Mouse (Mus musculus) spleen, adult 2 months (tissue): Measurements from ENCODE around the gene Vipas39. TPM values are rescaled to one million over a fixed set of nuclear protein-coding genes. Genes with fewer than 3 reads are reported as not detected.
"Not testable (repeated sequence)": the region's sequence is repeated elsewhere in the genome, so short reads cannot be mapped to it uniquely, and the experiment has no call there.

Experiments
- DNase-seq, 2 experiments: peaks; one replicate each; pipeline versions ENCODE4 v3.0.0 to v3.0.0-alpha.2; 2012 to 2021; ENCODE audit warnings: low spot score in 2 of 2, low read depth in 1 of 2
- H3K27ac ChIP-seq: fragments of 200-500 bp; 2 replicates; pipeline ENCODE4 v1.5.1; 2012; ENCODE audit warnings: low read length, inconsistent platforms; ENCODE audit not compliant: insufficient read depth
- H3K27me3 ChIP-seq: fragments of 200-500 bp; 2 replicates; pipeline ENCODE4 v1.6.1; 2012; ENCODE audit warnings: mild to moderate bottlenecking, moderate library complexity, low read length, inconsistent platforms; ENCODE audit not compliant: control insufficient read depth, insufficient read depth
- H3K36me3 ChIP-seq: fragments of 200-500 bp; 2 replicates; pipeline ENCODE4 v1.6.1; 2012; ENCODE audit warnings: mild to moderate bottlenecking, low read length, inconsistent platforms; ENCODE audit not compliant: control insufficient read depth, insufficient read depth
- H3K4me1 ChIP-seq: fragments of 200-500 bp; 2 replicates; pipeline ENCODE4 v1.6.1; 2011; ENCODE audit warnings: inconsistent platforms; ENCODE audit not compliant: control insufficient read depth, insufficient read depth, insufficient read length
- H3K4me3 ChIP-seq: fragments of 200-500 bp; 2 replicates; pipeline ENCODE4 v1.5.1; 2011; ENCODE audit warnings: mild to moderate bottlenecking, inconsistent platforms; ENCODE audit not compliant: insufficient read depth, insufficient read length; ENCODE audit errors: extremely low read depth
- CTCF ChIP-seq: fragments of 200-500 bp; IDR thresholded peaks from 2 replicates; pipeline ENCODE4 v1.5.1; 2011; ENCODE audit warnings: mild to moderate bottlenecking, inconsistent platforms; ENCODE audit not compliant: insufficient read depth, insufficient read length, insufficient replicate concordance; ENCODE audit errors: extremely low read depth
- POLR2A ChIP-seq: fragments of 200-500 bp; IDR thresholded peaks from 2 replicates; pipeline ENCODE4 v1.6.1; 2011; ENCODE audit warnings: low read depth, low read length, inconsistent platforms
- WGBS: fragments of 180-500 bp; shearing (Covaris S2); methylation state at CpG from one replicate; pipeline ENCODE4 v1.1.7; 2018; 5-methylcytosine and 5-hydroxymethylcytosine counted together
- polyA plus RNA-seq: library from polyadenylated mRNA; depleted of rRNA; stranded (reverse); fragments of >200 nt; gene quantifications from 2 replicates; pipeline ENCODE4 v1.2.3, GENCODE M21; 2012

Vipas39 gene
- polyA plus RNA-seq, 1 experiment, result 17.5 TPM

DNA sequence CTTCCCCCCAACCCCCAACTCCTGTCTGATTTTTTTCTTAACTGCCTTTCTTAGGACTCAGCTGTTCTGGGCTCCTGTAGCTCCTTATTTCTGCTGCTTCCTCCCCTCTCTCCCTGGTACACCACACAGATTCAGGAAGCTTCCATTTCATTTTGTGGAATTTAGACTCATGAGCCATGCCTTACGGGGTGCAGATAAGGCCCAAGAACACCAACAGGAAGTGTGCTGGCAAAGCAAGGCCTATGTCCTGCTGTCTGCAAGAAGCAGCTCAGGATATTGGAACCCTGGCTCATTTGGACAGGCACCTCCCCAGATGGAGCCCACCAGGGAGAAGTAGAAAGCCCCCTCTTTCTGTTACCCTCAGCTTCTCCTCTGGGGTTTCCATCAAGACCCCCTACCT is 15.7 kb upstream of the Vipas39 start:
- Histone ChIP-seq H3K27me3 (no peaks in the 10 kb centered on the region), H3K36me3 (no peaks in the 10 kb centered on the region), H3K4me1 (no peaks in the 10 kb centered on the region), H3K4me3 (no peak overlapping the region), H3K27ac (no peak overlapping the region)
- no peak for DNase-seq
- TF ChIP-seq POLR2A (no peak), CTCF (no peak)
- WGBS, result 67% methylated on average over 1 of the region's 1 CpGs

DNA sequence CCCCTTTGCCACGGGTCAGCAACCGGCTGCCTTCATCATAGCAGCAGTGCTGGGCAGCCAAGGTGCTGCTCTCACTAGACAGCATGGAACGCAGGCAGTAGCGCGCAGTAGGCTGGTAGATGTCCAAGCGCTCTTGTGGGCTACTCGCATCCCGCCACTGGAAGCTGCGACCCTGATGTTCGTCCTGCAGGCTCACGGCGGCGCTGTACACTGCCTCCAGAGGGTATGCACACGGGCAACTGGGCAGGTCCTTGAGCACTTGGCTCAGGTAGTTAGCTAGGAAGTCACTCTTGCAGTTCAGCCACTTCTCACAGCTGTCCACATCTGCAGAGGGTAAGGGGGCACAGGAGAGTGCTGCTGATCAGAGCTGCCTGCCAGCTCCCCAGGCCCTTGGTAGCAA is 13.8 kb upstream of the Vipas39 start:
- 86% methylated on average over 14 of the region's 14 CpGs for WGBS
- no peak for DNase-seq
- no peaks in the 10 kb centered on the region for H3K4me1 ChIP-seq

DNA sequence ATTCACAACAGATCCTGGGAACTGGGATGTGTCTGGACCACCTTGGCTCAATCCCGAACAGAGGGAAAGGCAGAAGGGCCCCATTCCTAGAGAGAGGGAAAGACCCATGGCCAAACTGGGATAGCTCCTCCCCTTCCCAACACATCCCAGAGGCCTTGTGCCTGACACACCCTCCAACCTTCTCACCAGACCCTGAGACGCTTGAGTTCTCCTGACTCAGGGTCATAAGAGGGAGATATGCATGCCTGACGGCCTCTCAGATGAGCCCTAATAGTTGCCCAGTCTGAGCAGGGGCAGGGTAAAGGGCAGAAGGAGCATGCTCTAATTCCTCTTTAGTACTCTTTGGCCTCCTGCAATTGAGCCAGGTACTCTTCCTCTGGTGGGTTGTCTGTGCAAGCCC is 13.3 kb upstream of the Vipas39 start:
- H3K27ac ChIP-seq, result no peak overlapping the region
- WGBS, result 85% methylated on average over 3 of the region's 3 CpGs
- peaks cover 4% of the 10 kb centered on the region for H3K36me3 ChIP-seq
- no peaks in the 10 kb centered on the region for H3K27me3 ChIP-seq
- no peak overlapping the region for H3K4me3 ChIP-seq
- no peak for DNase-seq
- no peak for TF ChIP-seq POLR2A
- no peak for TF ChIP-seq CTCF
- no peaks in the 10 kb centered on the region for H3K4me1 ChIP-seq

More for the DNA sequence above, 13.8 kb upstream of the Vipas39 start:
- no peak for TF ChIP-seq CTCF
- no peak for TF ChIP-seq POLR2A
- no peaks in the 10 kb centered on the region for H3K27me3 ChIP-seq
- H3K36me3 ChIP-seq, result peaks cover 2% of the 10 kb centered on the region; the same call in 1 of the 2 replicates
- no peak overlapping the region for H3K4me3 ChIP-seq
- H3K27ac ChIP-seq, result no peak overlapping the region

DNA sequence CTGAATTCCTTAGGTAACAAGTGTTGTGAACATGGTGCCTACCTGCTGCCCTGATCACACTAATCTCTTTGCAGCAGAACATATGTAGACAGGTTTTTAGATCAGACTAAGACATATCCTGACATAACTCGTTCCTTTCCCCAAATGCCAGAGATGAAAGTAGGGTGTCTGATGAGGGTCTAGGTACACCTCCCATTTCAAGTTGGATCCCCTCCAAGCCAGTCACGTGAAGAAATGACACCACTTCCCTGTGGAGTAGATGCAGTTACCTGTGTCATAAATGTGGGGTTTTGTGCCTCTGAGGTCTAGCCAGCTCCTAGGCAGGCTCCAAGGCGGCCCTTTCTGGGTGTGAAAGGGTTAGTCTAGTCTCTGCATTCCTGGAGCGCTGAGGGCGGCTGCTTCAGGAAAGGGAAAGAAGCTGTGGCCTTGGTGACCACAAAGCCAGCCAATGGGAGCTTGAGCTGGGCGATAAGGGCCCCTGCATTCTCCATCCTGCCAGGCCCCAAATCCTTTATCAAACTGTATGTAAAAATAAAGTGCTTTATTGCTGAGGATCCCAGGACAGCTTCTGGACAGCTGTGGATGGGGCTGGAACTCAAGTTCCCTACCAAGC is 12.2 kb upstream of the Vipas39 start:
- no peak for TF ChIP-seq POLR2A
- TF ChIP-seq CTCF, result no peak
- Histone ChIP-seq H3K27me3 (no peaks in the 10 kb centered on the region), H3K4me1 (no peaks in the 10 kb centered on the region), H3K27ac (no peak overlapping the region), H3K36me3 (peaks cover 12% of the 10 kb centered on the region), H3K4me3 (no peak overlapping the region)
- DNase-seq, result no peak
- 30% methylated on average over 6 of the region's 6 CpGs for WGBS

DNA sequence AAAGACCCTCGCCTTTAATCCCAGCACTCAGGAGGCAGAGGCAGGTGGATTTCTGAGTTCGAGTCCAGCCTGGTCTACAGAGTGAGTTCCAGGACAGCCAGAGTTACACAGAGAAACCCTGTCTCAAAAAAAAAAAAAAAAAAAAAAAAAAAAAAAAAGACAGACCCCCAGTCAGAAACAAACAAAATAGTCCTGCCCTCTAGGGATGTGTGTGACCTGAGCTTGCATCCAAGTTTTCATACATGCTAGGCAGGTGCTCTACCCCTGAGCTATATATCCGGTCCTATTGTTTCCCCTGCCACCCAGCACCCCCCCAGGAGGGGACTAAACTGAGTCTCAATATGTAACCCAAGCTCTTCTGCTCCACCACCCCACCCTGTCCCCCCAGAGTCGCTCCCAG is 11.2 kb upstream of the Vipas39 start:
- H3K27me3 ChIP-seq, H3K4me3 ChIP-seq, DNase-seq, H3K27ac ChIP-seq, H3K4me1 ChIP-seq: not testable (repeated sequence)
- WGBS, result 91% methylated on average over 4 of the region's 4 CpGs
- H3K36me3 ChIP-seq, result peaks cover 22% of the 10 kb centered on the region

DNA sequence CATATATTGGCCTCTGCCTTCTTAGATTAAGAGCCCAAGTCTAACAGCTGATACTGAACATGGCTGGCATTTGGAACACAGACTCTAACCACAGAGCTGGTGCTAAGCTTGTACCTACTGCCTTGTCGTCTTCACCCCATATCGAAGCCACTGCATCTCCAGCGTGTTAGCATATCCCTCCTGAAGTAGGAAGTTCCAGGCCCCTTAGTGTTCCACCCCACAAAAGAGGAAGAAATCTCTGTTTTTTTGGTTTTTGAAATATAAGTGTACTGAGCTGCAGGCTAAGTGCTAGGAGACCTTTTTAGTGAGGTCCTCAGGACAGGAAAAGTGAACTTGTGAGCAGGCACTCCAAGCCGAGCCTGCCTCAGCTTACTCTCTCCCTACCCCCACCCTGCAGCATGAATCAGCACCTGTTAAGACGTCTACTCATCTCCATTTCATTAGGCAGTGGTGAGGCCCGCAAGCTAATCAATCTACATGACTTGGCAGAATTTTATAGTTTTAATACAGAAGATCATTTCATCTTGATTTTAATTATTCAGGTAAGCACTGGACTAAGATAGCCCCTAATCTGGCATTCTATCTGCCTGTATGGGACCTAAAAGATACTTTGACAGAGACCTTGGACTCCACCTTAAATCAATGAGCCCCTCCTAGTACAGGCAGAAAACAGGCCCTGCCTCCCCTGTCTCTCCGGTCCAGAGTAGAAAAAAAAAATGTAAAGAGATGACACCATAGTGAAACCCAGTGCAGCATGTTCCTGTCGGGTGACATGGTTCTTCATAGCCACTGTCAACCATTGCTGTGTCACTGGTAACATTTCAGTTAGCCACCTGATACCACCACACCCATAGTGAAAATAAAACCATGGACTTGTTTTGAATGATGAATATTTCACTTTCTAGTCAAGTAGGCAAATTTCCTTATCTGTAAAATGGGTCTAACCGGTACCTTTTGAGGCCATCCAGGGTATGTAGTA is 9.1 kb upstream of the Vipas39 start:
- H3K27me3 ChIP-seq, result no peaks in the 10 kb centered on the region
- no peaks in the 10 kb centered on the region for H3K4me1 ChIP-seq
- peaks cover 38% of the 10 kb centered on the region for H3K36me3 ChIP-seq
- WGBS, result 63% methylated on average over 9 of the region's 9 CpGs
- no peak overlapping the region for H3K27ac ChIP-seq
- TF ChIP-seq POLR2A (no peak), CTCF (no peak)
- no peak overlapping the region for H3K4me3 ChIP-seq
- no peak for DNase-seq

DNA sequence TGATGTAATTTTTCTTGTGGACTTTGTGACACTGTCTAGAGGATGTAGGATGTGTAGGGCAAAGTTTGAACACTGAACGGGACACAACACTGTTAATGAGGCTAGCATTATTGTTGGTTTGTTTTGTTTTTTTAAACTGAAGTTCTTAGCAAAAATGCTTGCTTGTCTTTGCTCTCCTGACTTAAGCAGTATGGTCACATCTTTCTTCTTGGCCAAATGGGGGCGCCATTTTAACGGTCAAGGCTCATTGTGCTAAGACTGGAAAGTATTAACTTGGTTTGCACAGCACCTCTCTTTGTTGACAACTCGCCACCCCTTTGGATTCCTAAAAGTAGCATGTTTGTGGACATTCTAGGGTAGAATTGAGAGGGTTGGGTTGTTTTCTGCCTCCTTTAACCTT is 1.6 kb upstream of the Vipas39 start:
- peak in 1 of 2 experiments; percentile 7 for DNase-seq
- Histone ChIP-seq H3K27me3 (no peaks in the 10 kb centered on the region), H3K36me3 (peaks cover 32% of the 10 kb centered on the region), H3K27ac (no peak overlapping the region), H3K4me3 (no peak overlapping the region), H3K4me1 (peaks cover 4% of the 10 kb centered on the region; the same call in 1 of the 2 replicates)
- TF ChIP-seq CTCF (no peak), POLR2A (no peak)
- WGBS, result 23% methylated on average over 4 of the region's 4 CpGs
